Mouse (Mus musculus): ENCODE data around the gene Alpi.

The Alpi gene

DNA sequence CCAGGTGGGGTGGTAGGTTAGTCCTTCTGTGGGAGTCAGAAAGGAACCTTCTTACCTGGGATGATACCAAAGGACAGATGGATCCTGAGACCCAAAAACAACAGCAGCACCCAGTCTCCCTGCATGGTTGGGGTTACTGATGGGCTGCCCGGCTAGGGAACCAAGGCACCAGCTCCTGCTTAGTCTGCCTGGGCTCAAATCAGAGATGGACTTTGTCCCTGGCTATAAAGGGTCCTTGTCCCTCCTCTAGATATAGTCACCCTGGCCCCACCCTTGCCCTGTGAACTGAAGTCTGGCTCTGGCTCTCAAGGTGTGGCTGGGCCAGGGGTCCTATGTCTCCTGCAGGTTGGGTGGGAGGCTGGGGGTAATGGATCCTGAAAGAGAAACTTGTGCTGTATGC, at the start of gene Alpi:
Gene Alpi (minus strand): TSS at position 196 of the 400 bp plus-strand sequence.
- DNase-seq (ENCODE audit: low read depth in 2 of 2, low spot score in 2 of 2) = no peak

DNA sequence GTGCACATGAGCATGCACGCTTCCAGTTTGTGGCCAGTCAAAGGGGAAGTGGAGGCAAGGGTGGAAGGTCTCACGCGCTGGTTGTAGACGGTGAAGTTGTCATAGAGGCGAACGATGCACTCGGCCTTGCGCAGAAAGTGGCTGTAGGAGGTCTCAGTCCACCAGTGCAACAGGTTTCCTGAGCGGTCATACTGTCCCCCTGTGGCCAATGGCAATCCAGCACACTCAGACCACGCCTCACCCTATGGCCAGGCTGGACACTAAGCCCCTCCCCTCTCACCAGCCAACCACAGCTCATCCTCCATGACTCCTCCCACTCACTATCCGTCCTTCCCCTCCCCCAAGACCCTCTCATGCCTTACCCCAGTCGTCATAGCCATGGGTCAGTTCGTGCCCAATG, 48.0 kb upstream of the Alpi start:
- no peak for DNase-seq (ENCODE audit: low read depth in 2 of 2, low spot score in 2 of 2)

DNA sequence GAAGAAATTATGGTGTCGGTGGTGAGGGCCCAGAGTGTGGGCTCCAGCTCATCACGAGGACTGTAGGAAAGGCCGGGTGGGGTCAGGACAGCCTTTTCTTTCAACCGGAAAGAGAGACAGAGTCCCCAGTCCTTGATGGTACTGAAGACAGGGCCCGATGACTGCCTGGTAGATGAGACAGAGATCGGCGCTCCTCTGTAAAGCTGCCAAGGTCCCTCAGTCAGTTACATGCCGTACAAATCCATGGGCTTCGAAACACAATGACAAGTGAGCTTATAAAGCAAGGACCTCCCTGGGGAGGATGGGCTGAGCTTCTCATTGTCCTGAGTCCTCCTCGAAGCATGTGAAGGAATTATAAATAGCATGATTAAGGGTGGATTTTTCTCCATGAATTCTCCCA, 41.7 kb upstream of the Alpi start:
- DNase-seq (ENCODE audit: low read depth in 2 of 2, low spot score in 2 of 2) = no peak

DNA sequence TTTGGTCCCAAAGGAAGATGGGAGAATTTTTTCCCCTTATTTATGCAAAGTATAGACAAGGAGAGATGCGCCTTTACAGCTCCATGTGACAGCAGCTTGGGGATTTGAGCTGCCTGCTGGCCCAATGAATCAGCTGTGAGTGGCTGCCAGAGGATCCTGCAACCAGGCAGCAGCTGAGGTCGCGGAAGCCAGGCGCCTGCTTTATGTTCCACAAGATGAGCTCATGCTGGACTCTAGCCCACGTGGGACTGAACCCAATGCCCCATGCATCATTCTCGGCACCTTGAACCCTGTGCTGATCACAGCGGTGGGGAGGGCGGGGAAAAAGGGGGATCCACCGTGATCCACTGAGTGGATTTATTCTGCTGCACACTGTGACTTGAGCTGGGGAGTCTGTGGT, 41.0 kb upstream of the Alpi start:
- DNase-seq (ENCODE audit: low read depth in 2 of 2, low spot score in 2 of 2) = no peak

- no peak for DNase-seq (ENCODE audit: low read depth in 2 of 2, low spot score in 2 of 2)
Observed at GRCm38 (mm10) chr1:87141550-87141949, 40.1 kb upstream of the Alpi start.

GRCm38 (mm10) chr1:87131803-87132202, 30.4 kb upstream of the Alpi start:
- DNase-seq (ENCODE audit: low read depth in 2 of 2, low spot score in 2 of 2) = no peak

- no peak for DNase-seq (ENCODE audit: low read depth in 2 of 2, low spot score in 2 of 2)
Observed at GRCm38 (mm10) chr1:87127206-87128030, 26.0 kb upstream of the Alpi start.

GRCm38 (mm10) chr1:87124673-87125072, 23.3 kb upstream of the Alpi start, which contains the start of gene Akp3:
Gene Akp3, plus strand, starts transcription at chr1:87124973.
- DNase-seq (ENCODE audit: low read depth in 2 of 2, low spot score in 2 of 2) = no peak

DNA sequence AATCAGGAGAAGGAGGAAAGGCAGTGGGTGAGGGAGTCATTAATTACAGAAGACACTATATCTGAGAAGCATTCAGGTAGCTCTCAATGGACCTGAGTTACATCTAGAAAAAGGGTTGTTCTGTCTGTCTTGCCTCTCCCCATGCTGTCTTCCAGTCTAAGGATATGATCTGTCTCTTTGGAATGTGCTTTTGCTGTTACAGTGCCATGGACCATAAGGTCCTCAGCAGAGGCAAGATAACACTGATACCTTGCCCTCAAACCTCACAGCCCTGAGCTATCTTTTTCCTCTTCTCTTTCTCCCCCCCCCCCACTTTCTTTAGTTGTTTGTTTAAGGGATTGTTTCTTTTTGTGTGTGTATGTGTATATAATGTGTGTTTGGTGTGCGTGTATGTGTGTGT, 13.4 kb upstream of the Alpi start:
- no peak for DNase-seq (ENCODE audit: low read depth in 2 of 2, low spot score in 2 of 2)

GRCm38 (mm10) chr1:87111719-87112354, 10.4 kb upstream of the Alpi start:
- DNase-seq (ENCODE audit: low read depth in 2 of 2, low spot score in 2 of 2) = no peak

GRCm38 (mm10) chr1:87108564-87108963, 7.2 kb upstream of the Alpi start:
- DNase-seq (ENCODE audit: low read depth in 2 of 2, low spot score in 2 of 2) = no peak

- DNase-seq (ENCODE audit: low read depth in 2 of 2, low spot score in 2 of 2) = no peak
Observed at GRCm38 (mm10) chr1:87106536-87106935, 5.1 kb upstream of the Alpi start.

GRCm38 (mm10) chr1:87103936-87104335, 2.5 kb upstream of the Alpi start:
- DNase-seq (ENCODE audit: low read depth in 2 of 2, low spot score in 2 of 2) = no peak

DNA sequence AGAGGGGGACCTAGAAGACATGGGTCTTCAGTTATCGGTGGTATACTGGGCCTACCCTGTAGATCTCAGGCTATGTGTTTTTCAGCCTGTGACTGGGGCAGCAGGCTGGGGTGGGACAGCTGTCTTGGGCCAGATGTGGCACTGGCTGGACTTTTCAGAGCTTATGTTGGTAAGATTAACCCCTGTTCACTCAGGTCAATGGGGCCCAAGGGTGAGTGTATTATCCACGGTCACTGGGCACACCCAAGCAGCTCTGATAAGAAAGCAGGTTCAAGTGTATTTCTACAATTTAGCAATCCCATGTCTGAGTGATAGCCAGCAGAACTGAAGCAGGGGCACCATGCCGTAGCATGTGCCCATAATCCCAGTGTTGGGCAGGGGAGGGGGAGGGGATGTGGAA, 708 bp upstream of the Alpi start:
- DNase-seq (ENCODE audit: low read depth in 2 of 2, low spot score in 2 of 2) = no peak

DNA sequence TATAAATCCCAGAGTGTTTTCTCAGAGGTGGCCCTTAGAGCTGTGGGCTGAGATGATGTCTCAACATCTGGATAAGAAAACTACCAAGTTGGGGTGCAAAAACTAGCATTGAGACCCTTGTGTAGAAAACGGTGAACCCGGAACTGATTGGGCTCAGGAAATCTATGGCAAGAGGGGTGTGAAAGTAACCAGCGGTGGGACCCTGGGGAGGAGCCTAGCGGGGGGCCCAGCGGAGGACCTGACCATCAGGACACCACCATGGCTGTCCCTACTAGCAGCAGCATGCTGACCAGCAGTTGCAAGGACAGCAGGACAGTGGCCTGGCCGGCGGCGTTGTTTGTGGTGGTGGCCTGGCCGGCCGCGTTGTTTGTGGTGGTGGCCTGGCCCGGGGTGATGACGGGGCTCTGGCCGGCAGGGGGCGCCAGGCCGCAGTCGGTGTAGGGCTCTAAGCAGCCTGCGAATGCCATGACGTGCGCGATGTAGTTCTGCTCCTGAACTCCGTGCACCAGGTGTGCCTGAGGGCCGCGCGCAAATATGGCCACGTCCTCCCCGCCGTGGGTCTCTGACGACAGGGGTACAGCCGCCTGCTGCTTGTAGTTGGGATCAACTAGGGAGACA, 2.9 kb downstream of the Alpi start:
- DNase-seq (ENCODE audit: low read depth in 2 of 2, low spot score in 2 of 2) = peak in 1 of 2 experiments; percentile 18

- no peak for DNase-seq (ENCODE audit: low read depth in 2 of 2, low spot score in 2 of 2)
Observed at GRCm38 (mm10) chr1:87095642-87096041, 5.8 kb downstream of the Alpi start.

DNA sequence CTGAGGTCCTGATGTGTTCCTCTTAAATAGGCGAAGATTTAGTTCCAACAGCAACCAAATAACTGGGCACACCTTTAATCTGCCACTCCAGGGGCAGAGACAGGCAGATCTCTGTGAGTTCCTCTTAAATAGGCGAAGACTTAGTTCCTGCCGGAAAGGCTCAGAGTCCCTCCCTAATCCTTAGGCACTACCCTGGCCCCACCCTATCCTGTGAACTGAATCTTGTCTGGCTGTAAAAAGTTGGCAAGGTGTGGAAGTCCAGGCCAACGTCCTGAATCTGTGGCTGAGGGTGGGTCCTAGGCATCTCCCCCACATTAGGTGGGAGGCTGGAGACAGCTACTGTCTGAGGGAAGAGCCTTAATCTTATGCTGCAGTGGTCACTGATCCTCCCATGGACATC, 11.6 kb downstream of the Alpi start, which contains the start of gene Alppl2:
Gene Alppl2 (minus strand): TSS at position 101 of the 400 bp plus-strand sequence.
- no peak for DNase-seq (ENCODE audit: low read depth in 2 of 2, low spot score in 2 of 2)

DNA sequence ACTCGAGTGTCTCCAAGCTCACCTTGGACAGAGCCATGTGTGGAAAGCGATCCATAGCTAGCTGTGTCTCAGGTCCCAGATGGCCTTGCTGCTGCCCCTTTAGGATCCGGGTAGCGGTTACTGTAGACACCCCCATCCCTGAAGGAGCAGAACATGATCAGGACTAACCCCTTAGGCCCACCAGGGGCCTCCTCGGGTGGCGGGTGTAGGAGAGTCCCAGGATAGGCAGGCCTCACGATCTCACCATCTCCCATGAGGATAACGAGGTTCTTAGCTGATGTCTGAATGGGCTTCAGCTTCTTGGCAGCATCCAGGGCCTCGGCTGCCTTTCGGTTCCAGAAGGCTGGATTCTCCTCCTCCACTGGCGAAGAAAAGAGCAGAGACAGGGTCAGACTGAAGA, 12.2 kb downstream of the Alpi start:
- no peak for DNase-seq (ENCODE audit: low read depth in 2 of 2, low spot score in 2 of 2)

DNA sequence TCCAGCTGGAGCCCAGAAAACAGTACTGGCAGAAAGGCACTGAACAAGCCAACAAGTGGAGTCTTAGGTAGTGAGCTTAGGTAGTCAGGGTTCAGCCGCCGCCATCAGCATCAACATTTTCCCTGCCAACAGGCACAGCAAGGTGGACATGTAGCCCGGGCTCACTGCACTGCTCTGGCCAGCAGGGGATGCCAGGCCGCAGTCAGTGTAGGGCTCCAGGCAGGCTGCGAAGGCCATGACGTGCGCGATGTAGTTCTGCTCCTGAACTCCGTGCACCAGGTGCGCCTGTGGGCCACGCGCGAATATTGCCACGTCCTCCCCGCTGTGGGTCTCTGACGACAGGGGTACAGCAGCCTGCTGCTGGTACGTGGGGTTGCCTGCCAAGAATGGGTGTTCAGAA, 14.4 kb downstream of the Alpi start:
- DNase-seq (ENCODE audit: low read depth in 2 of 2, low spot score in 2 of 2) = no peak

DNA sequence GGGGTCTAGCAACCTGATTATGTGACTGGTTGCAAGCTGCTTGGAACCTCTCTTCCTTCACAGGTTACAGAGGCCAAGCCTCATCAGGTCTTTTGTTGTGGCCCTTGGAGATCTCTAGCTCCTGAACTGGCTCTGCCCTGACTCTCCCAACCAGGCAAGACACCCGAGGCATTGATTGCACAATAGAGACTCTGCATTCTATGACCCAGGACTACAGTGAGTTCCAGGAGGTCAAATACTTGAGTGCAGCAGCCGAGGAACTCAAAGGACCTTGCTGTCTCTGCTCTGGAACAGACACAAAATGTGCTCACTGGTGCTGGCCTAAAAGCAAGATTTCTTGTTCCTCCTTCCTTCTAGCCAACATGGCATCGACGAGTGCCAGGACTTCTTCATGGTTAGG, 15.2 kb downstream of the Alpi start:
- no peak for DNase-seq (ENCODE audit: low read depth in 2 of 2, low spot score in 2 of 2)

GRCm38 (mm10) chr1:87073776-87074175, 27.6 kb downstream of the Alpi start:
- no peak for DNase-seq (ENCODE audit: low read depth in 2 of 2, low spot score in 2 of 2)

- DNase-seq (ENCODE audit: low read depth in 2 of 2, low spot score in 2 of 2) = no peak
Observed at GRCm38 (mm10) chr1:87070720-87071119, 30.7 kb downstream of the Alpi start.
